Comparison of ENCODE assay signal across 1 mouse cellular context in the genomic region with DNA sequence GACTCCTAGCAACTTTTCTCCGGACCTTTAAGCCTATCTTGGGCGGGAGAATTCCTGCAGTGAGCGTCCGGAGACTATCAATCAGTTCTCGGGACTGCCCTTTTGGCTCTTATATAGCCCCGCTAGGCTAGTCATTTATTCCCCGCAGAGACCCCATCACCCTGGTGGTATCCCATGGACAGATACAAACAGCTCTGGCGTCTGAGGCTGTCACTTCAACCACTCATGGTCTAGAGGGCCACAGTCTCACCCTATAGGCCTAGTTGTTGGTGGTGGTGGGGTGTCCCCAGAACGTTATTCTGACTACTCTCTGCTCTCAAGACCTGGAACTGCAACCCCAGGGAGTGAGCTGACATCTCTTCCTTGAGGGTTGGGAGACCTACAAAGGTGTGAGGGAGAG.
TF ChIP-seq lines count a peak whose summit lies in the region.

No protein-coding gene starts in this region.

TF ChIP-seq in MEL, 35 proteins besides CTCF, POLR2A, EP300 and RAD21:
- TF ChIP-seq ZNF384 (IDR thresholded peaks at IDR 0.05; ENCODE audit: low read depth, low read length) (no peak), ZC3H11A (IDR thresholded peaks at IDR 0.05; ENCODE audit: low read depth, low read length) (0 out of 2 replicates have a peak, but pooled peaks have one; percentile 1), MAZ (IDR thresholded peaks at IDR 0.05; ENCODE audit: low read depth, low read length) (0 out of 2 replicates have a peak, but pooled peaks have one; percentile 34)
